Mouse (Mus musculus) lung, embryonic 14.5 days (tissue): ENCODE data around the gene Mbd4. TPM values are rescaled to one million over a fixed set of nuclear protein-coding genes. Genes with fewer than 3 reads are reported as not detected.
A peak's percentile ranks its signal among the peaks of the same experiment; 100 is the strongest.

Experiments used
- ATAC-seq: fragments of 200-750 bp; cut with Nextera tagmentation; 2 replicates; pipeline ENCODE4 v1.8.0; 2017; ENCODE audit warnings: mild to moderate bottlenecking, moderate TSS enrichment, moderate library complexity; ENCODE audit not compliant: insufficient read depth
- DNase-seq: peaks from one replicate; pipeline ENCODE4 v3.0.0-alpha.2; 2015
- H3K27ac ChIP-seq: fragments of 300-500 bp; sonication (generic); 2 replicates; pipeline ENCODE4 v1.5.1; 2014; ENCODE audit warnings: low read depth, mild to moderate bottlenecking, moderate library complexity
- H3K27me3 ChIP-seq: fragments of 300-500 bp; sonication (generic); 2 replicates; pipeline ENCODE4 v1.6.1; 2014; ENCODE audit warnings: low read length, control low read depth; ENCODE audit not compliant: insufficient read depth
- H3K36me3 ChIP-seq: fragments of 300-500 bp; sonication (generic); 2 replicates; pipeline ENCODE4 v1.6.1; 2014; ENCODE audit warnings: control low read depth; ENCODE audit not compliant: insufficient read depth
- H3K4me1 ChIP-seq: fragments of 300-500 bp; sonication (generic); 2 replicates; pipeline ENCODE4 v1.6.1; 2014; ENCODE audit warnings: antibody characterized with exemption, control low read depth; ENCODE audit not compliant: insufficient read depth
- H3K4me2 ChIP-seq: fragments of 300-500 bp; sonication (generic); 2 replicates; pipeline ENCODE4 v1.6.1; 2014; ENCODE audit warnings: mild to moderate bottlenecking
- H3K4me3 ChIP-seq: fragments of 300-500 bp; sonication (generic); 2 replicates; pipeline ENCODE4 v1.5.1; 2014; ENCODE audit warnings: low read depth, low read length
- H3K9ac ChIP-seq: fragments of 300-500 bp; sonication (generic); 2 replicates; pipeline ENCODE4 v1.6.1; 2014
- H3K9me3 ChIP-seq: fragments of 300-500 bp; sonication (generic); 2 replicates; pipeline ENCODE4 v1.6.1; 2016; ENCODE audit warnings: low read depth, low read length, control low read depth
- CTCF ChIP-seq: IDR thresholded peaks from 2 replicates; pipeline ENCODE4 v1.5.1; 2016; ENCODE audit warnings: antibody characterized with exemption, low read depth
- WGBS: fragments of 180-500 bp; shearing (Covaris S2); extraction: QIAGEN DNeasy Blood & Tissue Kit; methylation state at CpG from one replicate; pipeline ENCODE4 v1.1.7; 2014; 5-methylcytosine and 5-hydroxymethylcytosine counted together
- polyA plus RNA-seq: library from polyadenylated mRNA; unstranded; fragments of >200 nt; fragmentation: Nextera tagmentation; extraction: Ambion mirVana; gene quantifications from 2 replicates; pipeline ENCODE4 v1.2.1, GENCODE M21; 2014

The Mbd4 gene
- polyA plus RNA-seq, 1 experiment from 2014 or later, result 20.1 TPM

DNA sequence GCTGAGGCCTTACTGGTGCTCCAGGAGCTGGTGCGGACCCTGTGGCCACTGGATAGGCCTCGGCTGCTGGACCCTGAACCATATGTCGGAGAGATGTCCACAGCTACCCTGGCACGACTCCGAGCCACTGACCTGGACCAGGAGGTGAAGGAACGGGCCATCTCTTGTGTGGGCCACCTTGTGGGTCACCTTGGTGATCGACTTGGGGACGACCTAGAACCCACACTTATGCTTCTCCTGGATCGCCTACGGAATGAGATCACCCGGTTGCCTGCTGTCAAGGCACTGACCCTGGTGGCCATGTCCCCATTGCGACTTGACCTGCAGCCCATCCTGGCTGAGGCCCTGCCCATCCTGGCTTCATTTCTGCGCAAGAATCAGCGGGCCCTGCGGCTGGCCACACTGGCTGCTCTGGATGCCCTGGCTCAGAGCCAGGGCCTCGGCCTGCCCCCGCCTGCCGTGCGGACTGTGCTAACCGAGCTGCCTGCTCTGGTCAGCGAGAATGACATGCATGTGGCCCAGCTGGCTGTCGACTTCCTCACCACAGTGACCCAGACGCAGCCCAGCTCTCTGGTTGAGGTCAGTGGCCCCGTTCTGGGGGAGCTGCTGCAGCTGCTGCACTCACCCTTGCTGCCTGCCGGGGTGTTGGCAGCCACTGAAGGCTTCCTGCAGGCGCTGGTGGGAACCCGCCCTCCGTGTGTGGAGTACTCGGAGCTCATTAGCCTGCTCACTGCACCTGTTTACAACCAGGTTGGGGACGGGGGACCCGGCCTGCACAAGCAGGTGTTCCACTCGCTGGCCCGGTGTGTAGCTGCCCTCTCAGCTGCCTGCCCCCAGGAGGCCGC is 61.1 kb downstream of the Mbd4 start:
- no peak overlapping the region for H3K4me3 ChIP-seq
- H3K4me1 ChIP-seq, result no peaks in the 10 kb centered on the region
- no peak overlapping the region for H3K27ac ChIP-seq
- no peak overlapping the region for H3K4me2 ChIP-seq
- ATAC-seq, result peak; percentile 39; the same call in 1 of the 2 replicates
- H3K9ac ChIP-seq, result no peak overlapping the region
- WGBS, result 68% methylated on average over 34 of the region's 34 CpGs
- H3K27me3 ChIP-seq, result no peaks in the 10 kb centered on the region
- H3K9me3 ChIP-seq, result no peaks in the 10 kb centered on the region
- peak; percentile 59 for DNase-seq
- peaks cover 97% of the 10 kb centered on the region for H3K36me3 ChIP-seq
- no peak for TF ChIP-seq CTCF

DNA sequence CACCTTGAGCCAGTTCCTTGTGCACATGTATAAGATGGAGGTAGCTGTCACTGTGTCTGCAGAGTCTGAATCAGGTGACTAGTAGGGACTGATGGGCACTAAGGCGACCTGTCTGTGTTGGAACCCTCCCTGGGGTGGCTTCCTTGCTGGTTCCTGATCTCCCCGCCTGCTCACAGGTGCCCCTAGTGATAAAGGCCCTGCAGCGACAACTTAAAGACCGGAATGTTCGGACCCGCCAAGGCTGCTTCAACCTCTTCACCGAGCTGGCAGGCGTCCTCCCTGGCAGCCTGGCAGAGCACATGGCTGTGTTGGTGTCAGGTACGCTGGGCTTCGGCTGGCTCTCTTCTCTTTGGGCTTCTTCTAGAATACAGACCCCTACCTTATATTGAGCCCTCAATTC is 62.2 kb downstream of the Mbd4 start:
- H3K4me1 ChIP-seq, result no peaks in the 10 kb centered on the region
- ATAC-seq (no peak), DNase-seq (no peak)
- no peak for TF ChIP-seq CTCF
- no peaks in the 10 kb centered on the region for H3K27me3 ChIP-seq
- H3K4me3 ChIP-seq, result no peak overlapping the region
- 77% methylated on average over 10 of the region's 10 CpGs for WGBS
- peaks cover 97% of the 10 kb centered on the region for H3K36me3 ChIP-seq
- no peaks in the 10 kb centered on the region for H3K9me3 ChIP-seq
- no peak overlapping the region for H3K4me2 ChIP-seq
- no peak overlapping the region for H3K9ac ChIP-seq
- H3K27ac ChIP-seq, result no peak overlapping the region

Other genes starting within 250 kb of the Mbd4 start
- gene Raf1, start 176.7 kb downstream of the Mbd4 start, polyA plus RNA-seq, result 121 and 122 TPM in 2 replicates
- 2.2 and 2.4 TPM in 2 replicates for gene Tmem40, start 91.0 kb downstream of the Mbd4 start, polyA plus RNA-seq
- gene Cand2, start 78.8 kb downstream of the Mbd4 start, polyA plus RNA-seq, result 38.3 and 46.3 TPM in 2 replicates
- gene Rpl32, start 44.6 kb downstream of the Mbd4 start, polyA plus RNA-seq, result 2,372 and 2,581 TPM in 2 replicates
- 0.80 and 0.87 TPM in 2 replicates for gene Efcab12, start 15.0 kb downstream of the Mbd4 start, polyA plus RNA-seq
- 22.2 and 25.6 TPM in 2 replicates for gene Ift122, start 99 bp upstream of the Mbd4 start, polyA plus RNA-seq
- gene Rho, start 78.4 kb upstream of the Mbd4 start, polyA plus RNA-seq, result 0.09 and 0.18 TPM in 2 replicates
- not detected in 2 replicates for gene H1foo, start 91.6 kb upstream of the Mbd4 start, polyA plus RNA-seq
- 81.9 and 84.2 TPM in 2 replicates for gene Plxnd1, start 141.6 kb upstream of the Mbd4 start, polyA plus RNA-seq